Mouse (Mus musculus) spleen, postnatal 36 days (tissue): Measurements from ENCODE around the gene Per2.

Experiments used
- DNase-seq, 2 experiments: peaks; one replicate each; pipeline ENCODE4 v3.0.0; 2022; ENCODE audit warnings: low spot score in 2 of 2, mixed read lengths in 1 of 2

Per2 gene

GRCm38 (mm10) chr1:91435606-91436130 is 23.5 kb downstream of the Per2 start:
- no peak for DNase-seq

GRCm38 (mm10) chr1:91434905-91435304 is 24.2 kb downstream of the Per2 start:
- DNase-seq, result no peak

- no peak for DNase-seq
These were observed 28.4 kb downstream of the Per2 start for GRCm38 (mm10) chr1:91430761-91431160.

GRCm38 (mm10) chr1:91429212-91429611 is 29.9 kb downstream of the Per2 start:
- DNase-seq, result no peak

GRCm38 (mm10) chr1:91428614-91429013 is 30.5 kb downstream of the Per2 start:
- peak; percentile 68 to 72 for DNase-seq

- no peak for DNase-seq
These were observed 32.7 kb downstream of the Per2 start for GRCm38 (mm10) chr1:91426397-91426796.

GRCm38 (mm10) chr1:91420601-91421065 is 38.5 kb downstream of the Per2 start:
- DNase-seq, result no peak

GRCm38 (mm10) chr1:91419862-91420600 is 39.1 kb downstream of the Per2 start:
- no peak for DNase-seq

GRCm38 (mm10) chr1:91417991-91418390 is 41.1 kb downstream of the Per2 start:
- DNase-seq, result no peak

GRCm38 (mm10) chr1:91415311-91415710 is 43.8 kb downstream of the Per2 start:
- no peak for DNase-seq

GRCm38 (mm10) chr1:91414903-91415302 is 44.2 kb downstream of the Per2 start:
- DNase-seq, result no peak

- peak; percentile 54 to 70 for DNase-seq
These were observed 45.1 kb downstream of the Per2 start, which contains the start of gene Hes6 for GRCm38 (mm10) chr1:91413898-91414594. Hes6 (minus strand) TSS chr1:91414038.

GRCm38 (mm10) chr1:91413536-91413897 is 45.6 kb downstream of the Per2 start:
- DNase-seq, result no peak

GRCm38 (mm10) chr1:91413030-91413506 is 46.1 kb downstream of the Per2 start:
- peak; percentile 97 for DNase-seq

GRCm38 (mm10) chr1:91412286-91413029 is 46.7 kb downstream of the Per2 start:
- DNase-seq, result peak; percentile 34 to 43

- no peak for DNase-seq
These were observed 47.4 kb downstream of the Per2 start for GRCm38 (mm10) chr1:91411631-91412285.

- no peak for DNase-seq
These were observed 51.3 kb downstream of the Per2 start for GRCm38 (mm10) chr1:91407819-91408218.

GRCm38 (mm10) chr1:91405406-91406169 is 53.5 kb downstream of the Per2 start:
- DNase-seq, result no peak

- DNase-seq, result no peak
These were observed 54.1 kb downstream of the Per2 start for GRCm38 (mm10) chr1:91404976-91405375.

GRCm38 (mm10) chr1:91398260-91399062 is 60.7 kb downstream of the Per2 start, which contains the start of gene Ilkap:
Ilkap (minus strand) TSS chr1:91398815.
- peak; percentile 79 to 84 for DNase-seq
